Mouse (Mus musculus): ENCODE measurements around the gene Helz.
"Not testable (repeated sequence)": the region's sequence is repeated elsewhere in the genome, so short reads cannot be mapped to it uniquely, and the experiment has no call there.

Gene Helz

DNA sequence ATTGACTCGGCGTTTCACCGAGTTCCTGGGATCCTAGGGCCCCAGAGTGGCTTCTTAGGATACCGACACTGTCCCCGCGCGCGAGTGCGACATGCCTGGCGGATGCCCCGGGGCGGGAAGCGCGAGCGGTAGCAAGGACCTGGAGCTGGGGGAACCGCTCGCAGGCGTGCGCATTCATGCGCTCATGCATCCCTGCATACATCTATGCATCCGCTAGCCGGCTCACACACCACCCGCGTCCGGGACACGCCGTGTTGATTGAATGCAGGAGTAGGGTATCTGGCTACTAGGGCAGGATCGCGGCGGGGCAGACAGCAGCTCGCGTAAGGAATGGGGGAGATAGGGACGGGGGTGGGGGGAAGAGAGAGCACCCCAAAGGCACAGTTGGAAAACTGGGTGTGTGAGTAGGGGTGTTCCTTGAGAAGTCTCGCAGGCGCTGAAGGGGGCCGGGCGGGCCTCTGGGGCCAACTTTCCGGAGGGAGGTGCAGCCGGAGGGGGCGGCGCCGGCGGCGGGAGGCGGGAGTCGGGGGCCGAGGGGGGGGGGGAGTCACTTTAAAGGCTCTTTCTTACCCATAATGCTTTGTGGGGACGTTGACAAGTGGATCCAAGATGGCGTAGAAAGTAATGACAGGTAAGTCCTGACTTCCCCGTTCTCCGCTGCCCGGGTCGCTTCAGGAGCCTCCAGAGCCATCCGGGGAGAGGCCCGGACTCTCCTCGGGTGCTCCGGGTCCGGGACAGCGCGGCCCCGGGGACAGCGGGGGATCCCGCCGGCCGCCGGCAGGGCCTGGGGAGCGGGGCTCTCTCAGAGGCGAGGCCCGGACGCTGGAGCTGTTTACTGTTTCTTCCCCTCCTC, at the start of gene Helz:
TSS of gene Helz (plus strand) at position 580 of the 853 bp plus-strand sequence.
- DNase-seq, result peak; percentile 70 to 75

DNA sequence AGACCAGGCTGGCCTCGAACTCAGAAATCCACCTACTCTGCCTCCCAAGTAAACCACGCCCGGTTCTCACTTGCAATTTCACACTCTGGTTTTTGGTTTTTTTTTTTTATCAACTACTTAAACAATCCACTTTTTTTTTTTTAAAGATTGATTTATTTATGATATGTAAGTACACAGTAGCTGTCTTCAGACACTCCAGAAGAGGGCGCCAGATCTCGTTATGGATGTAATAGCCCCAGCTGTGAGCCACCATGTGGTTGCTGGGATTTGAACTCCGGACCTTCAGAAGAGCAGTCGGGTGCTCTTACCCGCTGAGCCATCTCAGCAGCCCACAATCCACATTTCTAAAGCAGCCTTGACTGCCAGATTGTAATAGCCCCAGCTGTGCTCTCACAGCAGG, 44.9 kb upstream of the Helz start:
- no peak for DNase-seq

DNA sequence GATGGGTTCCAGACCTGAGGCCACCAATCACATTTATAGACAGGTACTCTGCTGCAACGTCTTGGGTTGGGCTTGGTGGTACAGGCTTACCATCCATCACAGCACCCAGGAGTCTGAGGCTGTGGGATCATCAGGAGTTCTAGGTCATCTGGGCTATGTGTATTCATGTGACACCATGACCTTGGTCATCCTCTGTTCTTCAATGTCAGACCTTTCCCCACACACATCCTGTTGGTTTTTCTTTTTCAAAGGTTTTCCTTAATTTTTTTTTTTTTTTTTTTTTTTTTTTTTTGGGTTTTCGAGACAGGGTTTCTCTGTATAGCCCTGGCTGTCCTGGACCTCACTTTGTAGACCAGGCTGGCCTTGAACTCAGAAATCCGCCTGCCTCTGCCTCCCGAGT, 43.4 kb upstream of the Helz start:
- not testable (repeated sequence) for DNase-seq

DNA sequence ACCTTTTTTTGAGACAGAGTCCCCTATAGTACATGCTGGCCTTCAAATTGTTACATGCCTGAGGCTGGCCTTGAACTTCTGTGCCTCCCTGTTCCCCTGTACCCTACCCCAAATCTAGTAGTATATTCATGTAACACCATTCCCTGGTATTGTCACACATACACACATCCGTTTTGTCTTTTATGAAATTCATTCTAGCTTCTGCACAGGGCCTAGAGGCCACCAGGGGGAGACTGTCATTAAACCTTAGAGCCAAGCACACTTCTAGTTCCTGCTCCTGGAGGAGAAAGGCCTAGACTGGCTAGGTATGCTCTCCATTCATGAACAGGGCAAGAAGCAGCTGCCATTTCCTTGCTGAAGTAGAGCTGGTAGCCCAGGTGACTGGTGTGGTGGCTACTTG, 41.5 kb upstream of the Helz start:
- peak in 1 of 2 experiments; percentile 15 for DNase-seq

DNA sequence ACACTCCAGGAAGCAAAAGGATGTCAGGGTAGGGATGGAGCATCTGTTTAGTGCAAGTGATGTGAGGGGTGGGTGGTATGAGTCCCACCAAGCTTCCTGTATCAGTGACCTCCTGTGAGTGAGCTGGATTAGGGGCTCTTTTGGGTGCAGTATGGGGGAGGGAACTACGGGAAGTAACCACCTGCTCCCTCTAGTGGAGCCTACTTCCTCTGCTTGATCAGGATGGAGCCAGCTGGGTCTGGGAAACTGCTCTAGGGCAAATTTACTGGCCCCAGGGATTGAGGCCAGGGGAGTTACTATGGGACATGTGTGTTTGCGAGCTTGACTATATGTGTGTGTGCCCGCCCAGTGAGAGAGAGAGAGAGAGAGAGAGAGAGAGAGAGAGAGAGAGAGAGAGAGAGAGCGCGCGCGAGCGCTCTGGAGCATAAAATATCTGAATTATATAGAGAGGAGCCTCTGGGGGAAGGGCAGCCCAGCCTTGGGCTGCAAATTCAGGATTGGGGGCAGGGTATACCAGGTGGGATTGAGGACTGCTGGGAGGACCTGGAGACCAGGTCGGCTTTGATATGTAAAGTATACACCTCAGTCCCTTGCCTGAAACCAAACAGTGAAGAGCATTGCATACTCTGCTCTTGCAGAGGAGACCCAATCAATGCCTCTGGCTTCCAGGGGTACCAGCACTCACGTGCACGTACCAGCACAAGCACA, 37.9 kb upstream of the Helz start:
- DNase-seq, result no peak

DNA sequence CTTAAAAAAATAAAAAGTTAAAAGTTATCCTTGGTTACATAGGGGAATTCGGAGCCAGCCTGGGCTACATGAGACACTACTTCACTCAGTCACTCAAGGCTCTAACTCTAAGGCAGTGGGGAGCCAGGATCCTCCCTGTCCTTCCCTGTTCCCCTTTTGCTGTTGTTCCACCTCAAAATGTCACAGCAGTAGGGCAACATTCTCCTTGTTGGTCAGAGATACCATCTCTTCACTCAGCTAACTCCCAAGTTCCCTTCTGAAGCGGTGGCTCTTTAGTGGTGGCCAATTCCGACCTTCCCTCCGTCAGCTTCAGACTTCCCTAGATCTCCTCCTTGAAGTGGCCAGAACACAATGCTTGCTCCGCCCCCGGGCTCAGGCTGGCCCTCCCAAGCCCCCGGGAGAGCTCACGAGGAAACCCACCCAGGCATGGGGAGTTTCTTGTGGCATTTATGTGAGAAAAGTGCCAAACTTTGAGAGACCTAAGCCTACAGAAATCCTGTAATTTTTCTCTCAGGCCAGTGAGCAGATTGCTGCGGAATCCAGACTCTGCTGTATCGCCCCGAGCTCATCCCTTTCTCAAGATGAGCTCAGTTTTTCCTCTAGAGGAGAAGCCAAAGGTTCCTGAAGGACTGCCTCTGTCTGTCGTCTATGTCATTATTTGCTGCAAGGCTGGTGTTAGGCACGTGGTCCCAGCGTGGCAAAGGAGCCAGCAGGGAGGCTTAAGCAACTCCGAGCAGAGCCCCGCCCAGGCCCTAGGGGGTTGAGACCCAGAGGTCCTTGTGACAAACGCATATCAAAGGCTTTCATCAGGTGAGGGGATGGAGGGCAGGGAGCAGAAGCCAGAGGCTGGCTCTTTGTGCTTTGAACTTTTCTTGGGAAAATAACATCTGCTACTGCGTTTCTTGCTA, 37.1 kb upstream of the Helz start:
- DNase-seq, result peak in 1 of 2 experiments; percentile 15

DNA sequence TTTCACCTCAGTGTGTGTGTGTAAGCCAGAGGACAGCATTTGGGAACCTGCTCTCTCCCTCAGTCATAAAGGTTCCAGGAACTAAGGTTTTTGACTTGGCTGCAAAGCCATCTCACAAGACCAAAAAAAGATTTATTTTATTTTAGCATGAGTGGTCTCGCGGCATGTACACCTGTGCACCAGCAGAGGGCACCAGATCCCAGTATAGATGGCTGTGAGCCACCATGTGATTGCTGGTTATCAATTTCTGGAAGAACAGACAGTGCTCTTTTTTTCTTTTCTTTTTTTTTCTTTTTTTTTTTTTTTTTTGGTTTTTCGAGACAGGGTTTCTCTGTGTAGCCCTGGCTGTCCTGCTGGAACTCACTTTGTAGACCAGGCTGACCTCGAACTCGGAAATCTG, 35.8 kb upstream of the Helz start:
- peak; percentile 61 to 79 for DNase-seq

DNA sequence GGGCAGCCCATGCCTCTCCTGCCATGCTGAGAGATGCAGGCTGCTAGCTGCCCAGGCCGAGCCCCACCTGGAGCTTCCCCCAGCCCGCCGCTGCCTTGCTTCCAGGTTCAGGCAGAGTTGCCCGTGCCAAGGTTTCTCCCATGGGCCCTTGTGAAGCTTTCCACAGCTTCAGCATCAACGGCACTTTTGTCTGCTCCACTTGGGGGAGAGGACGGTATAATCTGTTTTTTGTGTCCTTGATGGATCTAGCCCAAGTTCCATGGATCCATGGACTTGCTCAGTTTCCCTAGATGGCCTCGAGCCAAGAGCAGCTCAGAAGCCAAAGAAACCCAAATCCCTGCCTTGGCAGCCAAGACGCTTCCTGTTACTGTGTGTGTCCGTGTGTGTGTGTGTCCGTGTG, 34.7 kb upstream of the Helz start:
- DNase-seq, result peak; percentile 29 to 35

DNA sequence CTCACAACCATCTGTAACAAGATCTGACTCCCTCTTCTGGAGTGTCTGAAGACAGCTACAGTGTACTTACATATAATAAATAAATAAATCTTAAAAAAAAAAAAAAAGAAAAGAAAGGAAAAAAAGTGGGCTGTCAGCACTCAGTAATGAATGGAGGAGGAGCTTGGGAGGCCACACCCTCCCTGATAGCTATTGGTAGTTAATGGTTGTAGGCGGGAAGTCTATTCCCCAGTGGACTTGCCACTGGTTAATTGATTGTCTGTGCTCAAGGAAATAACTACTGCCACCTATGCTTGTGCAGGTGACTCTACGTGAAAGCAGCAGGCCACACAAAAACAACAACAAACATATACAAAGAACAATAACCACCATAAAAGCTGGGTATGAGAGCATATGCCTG, 31.3 kb upstream of the Helz start:
- DNase-seq, result no peak

DNA sequence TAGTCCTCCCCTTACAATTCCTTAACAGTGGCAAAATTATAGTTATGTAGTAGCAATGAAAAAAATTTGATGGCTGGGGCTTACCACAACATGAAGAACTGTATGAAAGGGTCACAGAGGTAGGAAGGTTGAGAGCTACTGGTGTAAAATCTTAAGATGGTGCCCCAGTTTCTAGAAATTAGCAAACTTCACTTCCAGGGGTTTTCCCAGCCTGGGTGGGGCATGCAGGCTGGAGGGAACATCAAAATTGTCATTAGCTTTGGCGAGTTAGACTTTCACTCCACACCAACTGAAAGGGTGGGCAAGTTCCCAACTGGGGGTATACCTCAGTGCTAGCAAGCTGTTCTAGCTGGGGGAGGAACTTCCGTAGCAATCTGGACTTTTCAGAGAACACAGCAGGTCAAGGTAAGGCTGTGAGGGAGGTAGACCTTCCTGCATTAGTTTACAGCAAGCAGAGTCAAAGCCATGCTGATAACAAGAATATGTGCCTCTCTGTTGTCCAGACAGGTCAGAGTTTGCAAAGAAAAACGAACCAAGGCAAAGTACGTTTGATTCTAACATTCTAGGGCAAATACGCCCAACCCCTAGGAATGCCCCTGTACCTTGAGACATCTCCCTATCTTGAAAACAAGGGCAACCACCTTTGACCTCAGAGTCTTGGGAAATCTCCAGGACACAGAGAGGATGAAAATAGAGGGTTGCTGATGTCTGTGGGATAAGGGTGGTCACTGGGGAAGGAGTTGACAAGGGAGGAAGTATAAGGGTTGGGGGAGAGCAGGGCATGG, 28.9 kb upstream of the Helz start:
- DNase-seq, result no peak

DNA sequence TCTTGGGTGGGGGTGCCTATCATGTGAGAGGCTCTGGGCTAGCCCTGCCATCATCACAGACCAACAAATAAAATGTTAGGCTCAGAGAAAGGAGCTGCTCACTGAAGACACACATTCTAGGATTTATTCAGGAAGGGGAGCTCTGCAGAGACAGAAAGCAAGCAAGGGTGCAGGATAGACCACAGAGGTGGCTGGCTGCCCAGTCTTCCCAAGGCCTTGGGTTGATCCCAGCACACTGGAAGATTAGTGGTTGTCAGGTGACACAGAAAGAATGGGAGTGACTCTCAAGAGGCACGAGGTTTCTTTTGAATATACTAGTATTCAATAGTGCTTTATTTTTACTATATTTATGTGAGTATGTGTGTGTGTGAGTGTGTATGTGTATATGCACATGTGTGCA, 26.6 kb upstream of the Helz start:
- DNase-seq, result no peak

DNA sequence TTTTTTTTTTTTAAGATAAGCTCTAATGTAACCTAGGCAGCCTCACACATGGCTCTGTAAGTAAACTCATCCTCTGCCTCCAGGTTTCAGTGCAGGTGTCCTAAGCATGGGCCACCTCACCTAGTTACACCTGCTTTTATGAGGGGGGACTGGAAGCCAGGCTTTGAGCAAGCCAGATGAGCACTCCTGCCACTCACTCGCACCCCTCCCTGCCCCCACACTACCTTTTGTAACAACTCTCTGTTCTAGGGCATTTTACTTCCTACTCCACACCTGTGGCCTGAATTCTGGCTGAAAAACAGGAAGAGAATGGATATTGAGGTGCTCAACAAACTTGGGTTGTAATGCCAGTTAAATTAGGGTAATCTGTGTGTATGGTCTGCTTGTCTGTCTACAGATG, 22.8 kb upstream of the Helz start:
- DNase-seq, result no peak

DNA sequence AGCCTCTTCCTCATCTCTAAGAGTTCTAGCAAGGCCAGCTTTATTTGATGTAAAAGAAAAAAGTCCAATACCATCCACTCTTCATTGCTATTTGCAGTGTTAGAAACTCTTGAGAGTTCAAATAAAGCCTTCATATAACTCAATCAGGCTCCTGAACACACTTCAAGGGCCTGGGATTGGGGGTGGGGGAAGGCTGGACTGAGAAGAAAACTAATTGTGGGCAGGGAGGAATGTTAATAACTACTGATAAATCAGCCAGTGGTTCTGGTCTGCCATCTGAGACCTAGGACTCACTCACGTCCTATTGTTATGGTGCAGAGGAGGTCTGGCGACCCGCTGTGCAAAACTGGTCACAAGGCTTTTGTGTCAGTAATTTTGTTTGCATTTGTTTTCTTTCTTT, 20.1 kb upstream of the Helz start:
- DNase-seq, result no peak

DNA sequence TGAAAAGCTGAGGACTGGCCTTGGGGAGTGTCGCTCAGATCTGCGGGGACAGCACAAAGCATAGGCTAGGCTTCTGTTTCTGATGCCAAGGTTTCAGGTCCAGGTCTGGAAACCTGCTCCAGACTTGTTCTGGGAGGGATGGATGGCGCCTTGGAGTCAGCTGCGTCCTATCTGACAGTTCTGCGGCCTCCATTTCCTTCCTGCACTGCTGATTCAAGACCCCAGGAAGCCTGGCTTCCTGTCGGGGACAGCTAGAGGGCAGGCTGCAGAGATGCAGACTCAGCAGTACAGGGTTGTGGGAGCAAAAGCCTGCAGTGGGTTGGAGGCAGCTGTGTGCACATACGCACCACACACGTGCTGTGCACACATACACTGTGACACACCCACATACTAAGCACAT, 18.4 kb upstream of the Helz start:
- DNase-seq, result no peak

DNA sequence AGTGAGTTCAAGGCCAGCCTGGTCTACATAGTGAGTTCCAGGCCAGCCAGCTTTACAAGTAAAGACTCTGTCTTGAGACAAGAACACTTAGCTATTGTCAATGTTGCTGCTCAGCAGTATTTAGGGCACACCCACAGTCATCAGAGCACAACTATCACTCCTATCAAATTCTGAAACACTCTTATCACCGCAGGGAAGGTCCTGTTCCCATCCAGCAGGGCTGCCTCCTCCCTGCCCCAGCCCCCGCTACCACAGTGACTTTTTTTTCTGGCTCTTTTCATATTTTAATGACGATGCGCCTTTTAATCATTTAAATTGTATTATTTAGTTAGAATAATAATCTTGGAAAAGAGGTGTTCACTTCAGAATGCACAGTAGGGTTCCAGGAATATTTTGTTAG, 16.3 kb upstream of the Helz start:
- DNase-seq, result no peak

DNA sequence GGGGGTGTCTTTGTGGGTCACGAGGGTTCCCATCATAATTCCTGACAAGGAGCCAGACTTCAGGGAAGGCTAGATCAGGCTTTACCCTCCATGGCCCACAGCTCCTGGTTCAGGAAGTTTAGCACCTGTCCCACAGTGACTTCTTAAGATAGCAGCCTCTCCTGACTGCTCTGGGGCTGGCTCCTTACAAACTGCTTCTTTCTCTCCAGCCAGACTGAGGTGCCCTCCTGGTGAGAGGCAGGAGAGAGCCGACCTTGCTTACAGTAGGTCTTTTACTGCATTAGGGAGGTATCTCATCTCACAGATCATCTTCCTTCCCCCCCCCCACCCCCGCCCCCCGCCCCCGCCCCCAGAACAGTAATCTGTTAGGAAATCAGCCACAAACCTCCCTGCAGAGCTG, 15.5 kb upstream of the Helz start:
- no peak for DNase-seq

DNA sequence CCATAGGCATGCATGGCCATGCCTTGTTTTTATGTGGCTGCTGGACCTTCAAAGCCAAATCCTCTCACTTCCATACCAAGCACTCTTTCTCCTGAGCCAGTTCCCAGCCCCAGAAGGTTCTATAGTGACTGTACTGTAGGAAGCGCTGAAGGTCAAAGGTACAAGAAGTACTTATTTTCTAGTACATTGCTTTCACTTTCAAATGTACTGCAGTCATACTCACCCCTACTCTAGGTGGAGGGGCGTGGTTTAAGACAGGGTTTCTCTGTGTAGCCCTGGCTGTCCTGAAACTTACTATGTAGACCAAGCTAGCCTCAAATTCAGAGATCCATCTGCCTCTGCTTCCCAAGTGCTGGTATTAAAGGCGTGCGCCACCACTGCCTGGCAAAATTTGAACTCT, 8.7 kb upstream of the Helz start:
- no peak for DNase-seq

DNA sequence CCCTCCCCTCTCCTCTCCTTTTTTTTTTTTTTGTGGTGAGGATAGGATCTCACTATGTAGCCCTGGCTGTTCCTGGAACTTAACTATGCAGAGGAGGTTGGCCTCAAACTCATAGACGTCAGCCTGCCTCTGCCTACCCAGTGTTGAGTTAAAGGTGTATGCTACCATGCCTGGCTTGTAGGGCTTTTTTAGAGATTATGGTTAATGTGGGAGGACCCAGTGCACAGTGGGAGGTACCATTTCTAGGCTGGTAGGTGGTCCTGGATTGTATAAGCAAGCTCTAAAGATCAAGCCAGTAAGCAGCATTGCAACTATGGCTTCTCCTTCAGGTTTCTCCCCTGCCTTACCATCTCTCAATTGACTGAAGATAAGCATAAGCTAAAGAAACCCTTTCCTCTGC, 7.4 kb upstream of the Helz start:
- DNase-seq, result no peak

DNA sequence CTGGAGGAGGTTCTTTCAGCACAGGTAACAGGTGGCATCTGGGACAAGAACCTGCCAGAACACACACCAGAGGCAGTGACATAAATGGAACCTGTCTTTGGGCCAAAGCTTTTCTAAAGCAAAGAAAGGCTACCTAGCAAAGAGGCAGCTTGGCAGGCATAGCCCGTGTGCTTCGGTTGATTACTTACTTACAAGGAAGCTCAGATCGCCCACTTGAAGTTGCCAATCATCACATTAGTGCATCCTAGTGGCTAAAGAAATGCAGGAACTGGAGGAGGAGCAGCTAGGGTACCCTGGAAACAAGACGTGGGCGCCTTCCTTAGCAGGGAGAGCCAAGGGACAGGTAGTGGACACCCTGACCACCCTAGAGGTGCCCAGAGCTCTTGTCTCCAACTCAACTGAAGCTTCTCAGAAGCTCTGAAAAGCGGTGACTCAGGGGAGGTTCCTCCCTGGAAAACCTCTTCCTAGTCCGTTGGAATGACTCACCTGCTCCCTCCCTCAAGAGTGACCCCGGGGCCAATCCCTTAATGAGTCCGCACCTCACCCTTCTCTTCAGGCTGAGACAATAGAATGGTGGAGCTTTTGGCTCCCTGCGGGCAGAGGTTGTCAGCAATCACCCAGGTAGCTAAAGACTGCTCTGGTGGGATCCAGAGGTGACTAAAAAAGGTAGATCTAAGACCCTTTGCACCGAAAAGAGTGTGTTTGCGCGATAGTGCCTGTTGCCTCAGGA, 1.8 kb upstream of the Helz start:
- no peak for DNase-seq

DNA sequence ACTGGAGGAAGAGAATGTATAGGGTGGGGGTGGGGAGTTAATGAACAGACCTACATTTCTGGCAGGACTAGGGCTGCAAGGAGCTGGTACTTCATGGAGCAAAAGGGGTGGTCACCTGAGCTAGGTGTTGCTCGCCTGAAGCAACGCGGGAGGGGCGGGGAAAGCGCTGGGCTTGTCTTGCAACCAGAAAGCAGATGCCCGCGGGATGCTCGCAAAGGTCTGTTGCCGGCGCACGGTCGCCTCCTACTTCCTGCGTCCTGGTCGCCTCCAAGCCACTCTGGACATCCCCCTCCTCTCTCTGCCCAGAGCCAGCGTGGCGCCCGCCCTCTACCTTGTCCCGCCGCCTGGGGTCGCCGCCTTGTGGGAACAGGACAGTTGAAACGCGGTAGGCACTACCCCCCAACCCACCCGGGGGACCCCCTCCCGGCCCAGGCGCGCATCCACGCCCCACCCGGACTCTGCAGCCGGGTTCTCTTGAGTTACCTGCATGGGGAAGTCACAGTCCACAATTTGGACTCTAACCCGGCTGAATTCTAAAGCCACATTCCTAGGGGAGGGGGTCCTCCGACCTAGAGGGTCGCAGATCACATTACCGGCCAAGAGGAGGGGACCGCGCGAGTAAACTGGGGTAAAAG, 946 bp upstream of the Helz start:
- peak; percentile 57 to 71 for DNase-seq
